Comparison of ENCODE assay signal across 18 mouse cellular contexts in genomic region chr6:109245666-109246065, GRCm38 (mm10).
DNase-seq lines count a peak whose midpoint lies in the region; ATAC-seq and TF ChIP-seq lines count a peak whose summit lies in the region.
"Had no signal": no experiment of that assay in that cellular context is flagged by ENCODE, and none has a peak within 500 bp of the region (broad histone marks: within the 10 kb centered on the region; RNA-seq: fewer than 3 reads in every experiment).

No protein-coding gene starts in this region.

- no peaks in the 10 kb centered on the region for H3K9me3 ChIP-seq in midbrain, postnatal 0 days (ENCODE audit: low read length)
- no peaks in the 10 kb centered on the region for H3K9me3 ChIP-seq in midbrain, embryonic 13.5 days
- H3K9me3 ChIP-seq: embryonic facial prominence, embryonic 10.5 days; embryonic facial prominence, embryonic 12.5 days; forebrain, embryonic 13.5 days; forebrain, embryonic 15.5 days had no signal

- no peaks in the 10 kb centered on the region for H3K4me1 ChIP-seq in midbrain, postnatal 0 days (ENCODE audit: insufficient read depth, low read length)
- no peaks in the 10 kb centered on the region for H3K4me1 ChIP-seq in midbrain, embryonic 13.5 days (replicated peaks)
- H3K4me1 ChIP-seq: embryonic facial prominence, embryonic 10.5 days; embryonic facial prominence, embryonic 12.5 days; forebrain, embryonic 13.5 days; forebrain, embryonic 15.5 days had no signal

- no peak for ATAC-seq in midbrain, postnatal 0 days (ENCODE audit: low FRiP score)
- ATAC-seq in midbrain, embryonic 13.5 days: no peak
- ATAC-seq: forebrain, embryonic 13.5 days; forebrain, embryonic 15.5 days; forebrain, postnatal 0 days had no signal

- 75% methylated on average over 2 of the region's 2 CpGs for WGBS in midbrain, postnatal 0 days
- WGBS in midbrain, embryonic 13.5 days: 78% methylated on average over 2 of the region's 2 CpGs

- no peaks in the 10 kb centered on the region for H3K27me3 ChIP-seq in midbrain, postnatal 0 days (ENCODE audit: insufficient read depth, low read length)
- H3K27me3 ChIP-seq in midbrain, embryonic 13.5 days: no peaks in the 10 kb centered on the region
- H3K27me3 ChIP-seq: embryonic facial prominence, embryonic 12.5 days; forebrain, embryonic 13.5 days; forebrain, embryonic 15.5 days had no signal

- H3K4me3 ChIP-seq in midbrain, postnatal 0 days (ENCODE audit: low read depth, low read length): no peak overlapping the region
- H3K4me3 ChIP-seq in midbrain, embryonic 13.5 days (replicated peaks): no peak overlapping the region
- H3K4me3 ChIP-seq: embryonic facial prominence, embryonic 10.5 days; embryonic facial prominence, embryonic 12.5 days; forebrain, embryonic 13.5 days; forebrain, embryonic 15.5 days had no signal

- no peak overlapping the region for H3K9ac ChIP-seq in midbrain, postnatal 0 days (replicated peaks; ENCODE audit: low read length, poor library complexity, severe bottlenecking)
- H3K9ac ChIP-seq in midbrain, embryonic 13.5 days (replicated peaks): no peak overlapping the region
- H3K9ac ChIP-seq: embryonic facial prominence, embryonic 12.5 days; forebrain, embryonic 13.5 days; forebrain, embryonic 15.5 days; forebrain, postnatal 0 days had no signal

- no peaks in the 10 kb centered on the region for H3K36me3 ChIP-seq in midbrain, postnatal 0 days (ENCODE audit: insufficient read depth, low read length)
- no peaks in the 10 kb centered on the region for H3K36me3 ChIP-seq in midbrain, embryonic 13.5 days
- H3K36me3 ChIP-seq: embryonic facial prominence, embryonic 10.5 days; embryonic facial prominence, embryonic 12.5 days; forebrain, embryonic 15.5 days had no signal

- DNase-seq in cerebellum, postnatal 14 days: peak; percentile 38 to 56
- no peak for DNase-seq in cerebellum, adult 8-10 months
- peak; percentile 62 for DNase-seq in left cerebral cortex, postnatal 4 days
- no peak for DNase-seq in left cerebral cortex, postnatal 14 days (ENCODE audit: low spot score in 2 of 2)
- DNase-seq in midbrain, postnatal 0 days (ENCODE audit: low spot score): peak; percentile 51
- no peak for DNase-seq in gastrocnemius, postnatal 10 days
- DNase-seq: adrenal gland, adult 2 months; adrenal gland, postnatal 10 days; adrenal gland, postnatal 25 days; cerebellum, adult 11 months; cerebellum, adult 18-20 months; cerebellum, adult 9-10 months; forebrain, postnatal 0 days had no signal

- no peak overlapping the region for H3K4me2 ChIP-seq in midbrain, postnatal 0 days (ENCODE audit: low read depth, low read length, poor library complexity, severe bottlenecking)
- H3K4me2 ChIP-seq in midbrain, embryonic 13.5 days (replicated peaks): no peak overlapping the region
- H3K4me2 ChIP-seq: embryonic facial prominence, embryonic 12.5 days; forebrain, embryonic 13.5 days; forebrain, embryonic 15.5 days had no signal

- intact Hi-C loops in left cerebral cortex, postnatal 4 days (cut with DNase I): no loop called here
- intact Hi-C loops in left cerebral cortex, postnatal 14 days (cut with DNase I): no loop called here

- no peak for TF ChIP-seq CTCF in midbrain, postnatal 0 days (IDR thresholded peaks at IDR 0.05)

- no peak overlapping the region for H3K27ac ChIP-seq in midbrain, postnatal 0 days (ENCODE audit: low read depth, low read length)
- no peak overlapping the region for H3K27ac ChIP-seq in midbrain, embryonic 13.5 days
- H3K27ac ChIP-seq: embryonic facial prominence, embryonic 10.5 days; embryonic facial prominence, embryonic 12.5 days; forebrain, embryonic 13.5 days; forebrain, embryonic 15.5 days had no signal

Comparison
In these comparisons a context has a peak if more than half of its experiments do, and no peak if none do; other contexts are left out.
1. DNase-seq: peak in cerebellum, postnatal 14 days (2 of 2), left cerebral cortex, postnatal 4 days (single experiment) and midbrain, postnatal 0 days (single experiment); none in cerebellum, adult 8-10 months (single experiment), left cerebral cortex, postnatal 14 days (0 of 2) and gastrocnemius, postnatal 10 days (single experiment).